Mouse (Mus musculus): ENCODE measurements around the gene Ahnak. TPM values are rescaled to one million over a fixed set of nuclear protein-coding genes. Genes with fewer than 3 reads are reported as not detected.
A peak's percentile ranks its signal among the peaks of the same experiment; 100 is the strongest.
"Not testable (repeated sequence)": the region's sequence is repeated elsewhere in the genome, so short reads cannot be mapped to it uniquely, and the experiment has no call there.

Ahnak gene
- total RNA-seq, 1 experiment from 2014 or later, result 157 TPM

DNA sequence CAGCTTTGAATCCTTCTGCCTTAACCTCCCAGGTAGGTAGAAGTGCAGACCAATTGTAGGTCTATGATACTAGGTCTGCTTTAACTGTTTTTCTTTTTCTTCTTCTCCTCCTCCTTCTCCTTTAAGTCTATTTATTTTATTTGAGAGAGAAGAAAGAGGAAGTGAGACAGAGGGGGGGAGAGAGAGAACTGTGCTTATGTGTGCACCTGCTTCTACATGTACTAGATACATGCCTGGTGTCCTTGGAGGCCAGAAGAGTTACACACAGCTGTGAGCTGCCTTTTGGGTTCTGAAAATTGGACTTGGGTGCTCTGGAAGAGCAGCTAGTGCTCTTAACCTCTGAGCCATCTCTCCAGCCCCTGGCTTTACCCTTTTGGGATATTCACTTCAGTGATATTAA lies 52.0 kb downstream of the Ahnak start:
- no peak for DNase-seq

DNA sequence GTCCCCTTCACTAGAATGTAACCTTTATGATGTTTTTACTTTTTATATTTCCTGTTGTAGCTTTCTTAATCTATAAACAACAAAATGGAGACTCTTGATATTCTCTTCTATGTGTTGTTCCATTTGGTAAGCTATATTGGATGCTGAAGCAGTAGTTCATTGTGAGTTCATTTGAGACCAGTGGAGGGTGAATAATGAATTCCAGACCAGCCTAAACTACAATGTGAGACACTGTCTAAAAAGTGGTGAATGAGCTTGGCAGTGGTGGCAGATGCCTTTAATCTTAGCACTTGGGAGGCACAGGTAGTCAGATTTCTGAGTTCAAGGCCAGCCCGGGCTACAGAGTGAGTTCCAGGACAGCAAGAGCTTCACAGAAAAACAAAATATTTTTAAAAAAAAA lies 54.0 kb downstream of the Ahnak start:
- no peak for DNase-seq

DNA sequence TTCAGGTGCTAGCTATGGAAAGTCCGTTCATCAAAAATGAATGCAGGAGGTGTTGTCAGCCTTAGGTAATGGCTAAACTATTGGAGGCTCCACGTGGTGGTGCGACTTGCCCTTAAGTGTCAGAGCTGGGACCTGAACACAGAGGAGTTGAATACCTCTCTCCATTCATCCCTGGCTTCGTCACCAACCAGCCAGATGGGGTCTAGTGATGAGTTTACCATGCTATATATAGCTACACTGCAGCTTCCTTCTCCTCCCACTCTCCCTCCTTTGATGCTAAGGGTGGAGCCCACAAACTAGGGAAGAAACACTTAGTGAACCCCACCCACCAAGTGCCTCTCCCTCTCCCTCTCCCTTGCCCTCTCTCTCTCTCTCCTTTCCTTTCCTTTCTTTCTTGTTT lies 55.2 kb downstream of the Ahnak start:
- DNase-seq, result no peak

DNA sequence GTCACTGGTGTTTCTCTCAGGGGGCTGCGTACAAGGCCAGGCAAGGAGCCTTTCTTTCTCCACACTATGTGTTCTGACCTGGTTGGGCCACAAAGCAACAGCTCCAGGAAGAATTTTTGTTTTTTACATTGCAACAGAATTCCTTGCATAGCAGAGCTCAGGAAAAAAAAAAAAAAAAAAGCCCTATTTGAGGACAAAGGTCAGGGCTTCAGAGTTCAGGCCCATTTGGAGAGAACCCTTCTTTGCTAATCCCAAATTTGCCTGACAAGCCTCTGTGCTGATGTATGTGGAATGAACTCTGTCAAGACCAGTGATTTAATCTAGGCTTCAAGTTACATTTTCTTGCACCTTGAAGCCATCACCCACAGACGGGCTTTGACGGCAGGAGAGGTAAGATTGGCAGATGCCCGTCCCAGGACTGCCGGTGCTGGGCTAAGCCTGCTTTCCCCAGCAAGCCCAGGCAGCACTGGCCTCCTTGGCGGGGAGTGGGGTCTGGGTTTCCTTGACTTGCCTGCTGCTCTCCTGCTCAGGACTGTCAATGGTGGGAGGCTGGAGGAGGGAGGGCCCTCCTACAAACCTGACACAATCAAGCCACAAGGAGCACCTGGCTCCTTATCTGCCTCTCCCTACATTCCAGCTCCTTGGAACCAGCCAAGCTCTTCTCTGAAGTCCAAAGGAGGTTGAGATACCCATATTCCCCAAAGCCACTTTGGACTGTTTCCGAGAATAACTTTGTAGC lies 58.3 kb downstream of the Ahnak start:
- DNase-seq, result no peak

DNA sequence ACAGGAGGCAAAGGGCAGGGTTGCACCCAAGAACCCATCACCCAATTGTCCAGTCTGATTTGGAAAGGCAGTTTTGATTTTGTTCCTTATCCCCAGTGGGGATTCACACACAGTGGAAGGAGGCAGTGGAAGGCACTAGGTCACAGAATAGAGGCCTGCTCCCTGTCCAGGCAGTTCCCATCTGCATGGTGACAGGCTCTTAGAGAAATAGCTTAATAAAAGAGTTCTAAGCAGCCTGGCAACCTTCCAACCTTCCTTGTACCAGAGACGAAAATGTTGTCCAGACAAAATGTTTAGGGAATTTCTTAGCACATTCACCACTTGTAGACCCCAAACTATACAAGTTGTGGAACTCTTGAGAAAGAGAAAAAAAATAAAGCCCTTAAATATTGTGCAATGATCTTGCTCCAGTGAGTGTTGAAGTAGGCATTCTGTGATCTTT lies 58.9 kb downstream of the Ahnak start:
- DNase-seq, result peak; percentile 34

DNA sequence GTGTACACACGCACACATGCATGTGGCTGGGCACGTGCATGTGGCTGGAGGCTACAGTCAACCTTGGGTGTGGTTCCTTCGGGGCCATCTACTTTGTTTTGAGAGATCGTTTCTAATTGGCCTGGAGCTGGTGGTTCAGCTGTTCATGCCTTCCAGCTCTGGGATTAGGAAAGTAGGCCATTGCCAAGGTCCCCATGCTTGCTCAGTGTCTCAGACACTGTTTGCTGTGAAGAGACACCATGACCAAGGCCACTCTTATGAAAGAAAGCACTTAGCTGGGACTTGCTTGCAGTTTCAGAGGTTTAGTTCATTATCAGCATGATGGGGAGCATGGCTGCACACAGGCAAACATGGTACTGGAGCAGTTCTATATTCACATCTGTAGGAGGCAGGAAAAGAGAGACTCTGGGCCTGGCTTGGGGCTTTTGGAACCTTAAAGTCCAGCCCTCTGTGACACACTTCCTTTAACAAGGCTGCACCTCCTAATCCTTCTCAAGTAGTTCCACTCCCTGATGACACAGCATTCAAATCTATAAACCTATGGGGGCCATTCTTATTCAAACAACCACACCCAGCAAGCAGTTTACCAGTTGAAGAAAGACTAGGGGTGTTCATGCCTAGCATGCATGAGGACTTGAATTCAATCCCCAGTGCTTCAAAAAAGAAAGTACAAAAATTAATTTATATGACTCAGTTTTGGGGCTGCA lies 60.0 kb downstream of the Ahnak start:
- DNase-seq, result peak; percentile 36

DNA sequence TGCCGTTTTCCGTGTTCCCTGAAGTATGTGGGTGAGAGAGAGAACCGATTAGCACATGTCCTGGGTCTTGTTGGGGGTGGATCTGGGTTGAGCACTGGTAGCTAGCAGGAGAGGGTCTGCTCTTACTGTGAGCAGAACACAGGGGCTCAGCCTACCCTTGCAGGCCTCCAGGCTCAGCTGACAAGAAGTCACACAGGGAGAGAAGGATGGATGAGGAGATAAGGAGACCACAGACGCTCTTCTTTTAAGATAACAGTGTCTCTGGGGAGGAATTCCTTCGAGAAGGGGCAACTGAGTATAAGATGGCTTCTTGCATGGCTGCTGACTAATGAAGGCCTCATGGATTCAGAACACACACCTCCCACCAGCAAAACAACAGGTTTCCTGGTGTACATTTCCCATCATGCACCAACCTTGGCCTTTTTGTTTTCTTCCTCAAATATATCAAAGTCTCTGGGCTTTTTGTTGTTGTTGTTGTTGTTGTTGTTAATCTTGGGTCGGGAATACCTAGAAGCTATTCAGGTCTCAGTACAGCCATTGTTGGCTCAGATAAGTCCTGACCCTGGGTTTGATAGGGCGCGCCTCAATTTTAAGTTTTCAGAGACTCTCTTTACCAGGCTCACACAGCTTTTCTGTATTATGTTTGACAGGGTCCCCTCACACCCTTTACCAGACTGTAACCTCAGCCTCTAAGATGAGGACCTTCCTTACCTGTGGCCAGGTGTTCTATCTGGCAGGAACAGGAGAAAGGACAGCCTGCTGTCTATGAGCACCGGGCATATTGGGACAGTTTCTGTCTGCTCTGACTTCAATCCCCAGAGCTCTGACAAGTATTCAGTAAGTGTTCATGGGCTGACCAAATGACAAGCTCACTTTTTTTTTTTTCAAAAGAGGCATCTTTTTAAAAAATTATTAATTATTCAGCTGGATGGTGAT lies 61.5 kb downstream of the Ahnak start:
- DNase-seq, result no peak

DNA sequence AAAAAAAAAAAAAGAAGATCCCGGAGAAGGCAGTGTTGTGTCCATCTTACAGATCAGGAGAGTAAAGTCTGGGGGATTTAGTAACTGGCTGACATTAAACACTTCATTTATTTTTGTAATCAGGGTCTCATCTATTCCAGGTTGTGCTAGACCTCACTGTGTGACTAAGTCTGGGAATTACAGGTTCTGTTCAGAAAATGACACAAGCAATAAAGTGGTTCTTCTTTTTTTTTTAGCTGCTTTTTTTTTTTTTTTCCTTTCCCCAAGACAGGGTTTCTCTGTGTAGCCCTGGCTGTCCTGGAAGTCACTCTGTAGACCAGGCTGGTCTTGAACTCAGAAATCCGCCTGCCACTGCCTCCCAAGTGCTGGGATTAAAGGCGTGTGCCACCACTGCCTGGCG lies 62.9 kb downstream of the Ahnak start:
- DNase-seq, result not testable (repeated sequence)

DNA sequence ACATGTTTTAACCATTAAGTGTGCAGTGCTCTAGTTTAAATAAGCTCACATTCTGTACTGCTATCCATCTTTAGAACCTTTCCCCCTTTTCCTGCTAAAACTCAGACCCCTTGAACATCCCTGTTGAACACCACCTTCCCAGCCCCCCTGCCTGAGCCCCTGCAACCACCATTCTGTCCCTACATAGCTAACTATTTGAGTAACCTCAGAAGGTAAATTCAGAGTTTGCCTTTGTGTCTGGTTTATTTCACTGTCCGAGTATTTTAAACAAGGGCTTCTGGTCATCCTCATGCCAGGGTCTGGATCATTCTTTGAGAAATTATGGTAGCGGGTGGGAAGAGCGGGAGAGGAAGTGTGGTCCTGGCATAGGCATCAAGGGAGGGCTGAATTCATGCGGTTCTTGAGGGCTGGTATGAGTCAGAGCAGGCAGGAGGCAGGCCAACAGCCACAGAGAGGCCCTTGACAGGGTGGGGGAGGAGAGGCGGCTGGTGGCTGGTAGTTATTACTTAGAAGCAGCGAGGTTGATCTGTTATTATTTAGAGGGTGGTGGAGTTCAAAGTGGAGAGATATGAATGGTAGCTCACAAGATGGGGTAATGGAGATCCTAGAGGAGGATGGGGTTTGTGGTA lies 63.8 kb downstream of the Ahnak start:
- DNase-seq, result peak; percentile 85

DNA sequence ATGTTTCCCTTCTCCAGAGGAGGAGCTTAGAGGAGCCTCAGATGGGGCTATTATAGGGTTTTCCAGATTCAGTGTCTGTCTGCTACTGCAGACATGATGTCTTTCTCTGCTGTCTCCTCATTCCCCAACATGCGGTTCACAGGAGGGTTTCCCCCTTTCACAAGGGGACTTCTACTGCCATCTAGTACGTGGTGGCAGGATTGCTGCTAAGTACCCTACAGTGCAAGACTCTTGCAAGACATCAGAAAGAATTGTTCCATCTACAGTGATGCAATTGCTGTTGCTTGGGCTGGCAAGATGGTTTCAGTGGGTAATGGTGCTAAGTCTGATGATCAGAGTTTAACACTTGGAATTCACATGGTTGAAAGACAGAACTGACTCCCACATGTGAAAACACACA lies 66.1 kb downstream of the Ahnak start:
- DNase-seq, result peak; percentile 54

DNA sequence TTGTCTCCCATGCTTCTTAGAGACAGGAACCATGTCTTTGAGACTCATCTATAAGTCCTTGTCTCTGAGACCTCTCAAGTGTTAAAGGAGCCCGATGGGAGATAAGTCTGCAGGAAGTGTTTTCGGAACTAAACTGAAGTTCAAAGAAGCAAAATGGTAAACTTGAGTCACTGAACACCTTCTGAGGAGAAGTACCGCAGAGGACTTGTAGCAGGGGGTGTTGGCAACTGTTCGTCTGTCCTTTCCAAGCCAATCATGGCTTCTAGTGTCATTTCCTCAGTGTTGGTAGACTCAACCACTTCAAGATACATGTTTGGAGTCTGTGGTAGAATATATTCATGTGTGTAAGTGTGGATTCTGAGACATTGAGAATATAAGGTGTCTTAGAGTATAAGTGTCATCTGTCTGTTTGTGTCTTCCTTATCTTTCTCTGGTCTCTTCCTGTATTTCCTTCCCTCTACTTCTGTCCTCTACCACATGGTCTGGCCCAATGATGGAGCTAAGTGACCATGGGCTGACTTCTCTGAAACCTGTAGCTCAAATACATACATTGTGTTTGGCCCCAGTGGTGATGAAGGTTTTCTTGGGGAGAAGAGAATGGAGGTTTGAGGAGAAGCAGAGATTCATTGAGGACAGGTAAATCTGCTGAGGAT lies 66.7 kb downstream of the Ahnak start:
- no peak for DNase-seq

DNA sequence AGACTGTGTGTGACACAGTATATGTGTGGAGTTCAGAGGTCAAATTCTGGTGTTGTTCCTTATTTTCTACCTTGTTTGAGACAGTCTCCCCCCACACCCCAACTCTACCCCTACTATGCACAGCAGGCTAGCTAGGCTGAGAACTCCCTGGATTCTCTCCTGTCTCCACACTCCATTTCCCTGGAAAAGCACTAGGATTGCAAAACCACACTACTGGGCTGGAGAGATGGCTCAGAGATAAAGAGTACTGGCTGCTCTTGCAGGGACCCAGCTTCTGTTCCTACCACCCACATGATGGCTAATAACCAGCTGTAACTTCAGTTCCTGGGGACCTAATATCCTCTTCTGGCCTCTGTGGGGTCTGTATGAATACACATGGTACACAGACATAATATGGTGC lies 68.6 kb downstream of the Ahnak start:
- no peak for DNase-seq

DNA sequence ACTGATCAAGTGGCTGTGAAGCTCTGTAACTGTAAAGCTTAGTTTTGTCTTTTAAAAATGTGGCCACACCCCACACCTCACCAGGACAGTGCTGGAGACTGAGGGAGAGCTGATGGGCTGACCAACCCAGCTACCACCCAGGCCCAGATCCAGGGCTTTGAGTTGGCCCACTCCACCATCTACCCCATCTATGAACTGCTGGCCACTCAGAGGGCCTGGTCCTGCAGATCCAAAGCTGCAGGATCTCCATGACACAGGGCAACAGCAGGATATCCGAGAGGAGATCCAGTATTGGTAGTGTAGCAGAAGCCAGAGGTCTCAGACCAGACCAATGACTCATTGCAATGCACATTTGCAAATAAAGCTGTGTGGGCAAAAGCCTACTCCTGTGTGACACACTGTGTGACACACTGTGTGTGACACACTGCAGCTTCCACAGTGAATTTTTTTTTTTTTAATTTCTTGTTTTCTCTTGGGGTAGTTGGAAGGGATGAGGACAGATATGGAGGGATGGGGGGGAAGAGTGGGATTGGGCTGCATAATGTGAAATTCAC lies 69.3 kb downstream of the Ahnak start:
- DNase-seq, result no peak

DNA sequence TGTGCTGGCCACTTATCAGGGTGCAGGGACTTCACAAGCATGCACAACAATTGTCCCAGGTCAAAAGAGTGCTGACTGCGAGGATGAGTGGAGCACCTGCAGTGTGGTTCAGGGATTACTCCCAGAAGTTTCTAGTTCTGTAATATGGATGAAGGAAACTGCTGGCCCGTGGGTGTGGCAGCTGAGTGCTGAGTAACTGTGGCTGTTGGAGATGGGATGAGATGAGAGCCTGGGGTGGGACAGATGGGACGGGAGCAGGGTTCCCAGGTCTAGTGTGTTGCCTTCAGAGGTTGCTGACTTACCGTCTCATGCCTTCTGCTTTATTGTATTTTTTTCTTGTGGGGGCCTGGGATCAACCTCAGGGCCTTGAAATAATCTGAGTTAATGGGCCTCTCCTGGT lies 69.9 kb downstream of the Ahnak start:
- no peak for DNase-seq

DNA sequence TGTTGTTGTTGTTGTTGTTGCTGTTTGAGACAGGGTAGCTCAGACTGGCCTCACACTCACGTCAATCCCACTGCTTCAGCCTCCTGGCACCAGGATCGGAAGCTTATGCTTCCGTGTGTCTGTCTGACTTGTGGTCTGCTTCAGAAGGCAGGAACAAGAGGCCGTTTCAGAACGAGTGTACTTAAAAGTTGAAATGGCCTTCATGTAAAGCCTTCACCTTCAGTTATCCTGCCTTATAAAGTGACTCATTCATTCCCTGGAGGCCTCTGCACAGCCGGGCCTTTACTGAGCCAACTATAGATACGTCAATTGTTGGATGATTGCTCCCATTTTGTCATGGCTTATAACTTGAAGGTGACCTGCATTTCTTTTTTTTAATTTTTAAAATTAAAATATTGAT lies 70.3 kb downstream of the Ahnak start:
- no peak for DNase-seq

DNA sequence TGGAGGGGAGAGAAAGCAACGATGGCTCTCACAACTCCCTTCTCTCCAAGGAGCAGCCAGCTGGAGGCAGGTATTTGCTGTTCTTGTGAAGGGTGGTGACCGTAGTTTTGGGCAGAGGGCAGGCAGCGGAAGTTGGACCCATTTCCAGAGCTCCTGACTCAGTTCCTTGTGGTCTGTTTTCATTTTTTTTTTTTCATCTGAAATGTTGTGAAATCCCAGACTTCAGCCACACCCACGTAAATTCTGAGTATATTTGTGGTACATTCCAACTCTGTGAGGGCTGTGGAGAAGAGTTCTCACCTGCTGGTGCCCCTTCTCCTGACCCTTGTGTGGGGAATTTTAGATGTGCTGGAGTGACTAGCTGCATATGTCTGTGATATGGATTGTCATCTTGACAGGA lies 71.0 kb downstream of the Ahnak start:
- no peak for DNase-seq

DNA sequence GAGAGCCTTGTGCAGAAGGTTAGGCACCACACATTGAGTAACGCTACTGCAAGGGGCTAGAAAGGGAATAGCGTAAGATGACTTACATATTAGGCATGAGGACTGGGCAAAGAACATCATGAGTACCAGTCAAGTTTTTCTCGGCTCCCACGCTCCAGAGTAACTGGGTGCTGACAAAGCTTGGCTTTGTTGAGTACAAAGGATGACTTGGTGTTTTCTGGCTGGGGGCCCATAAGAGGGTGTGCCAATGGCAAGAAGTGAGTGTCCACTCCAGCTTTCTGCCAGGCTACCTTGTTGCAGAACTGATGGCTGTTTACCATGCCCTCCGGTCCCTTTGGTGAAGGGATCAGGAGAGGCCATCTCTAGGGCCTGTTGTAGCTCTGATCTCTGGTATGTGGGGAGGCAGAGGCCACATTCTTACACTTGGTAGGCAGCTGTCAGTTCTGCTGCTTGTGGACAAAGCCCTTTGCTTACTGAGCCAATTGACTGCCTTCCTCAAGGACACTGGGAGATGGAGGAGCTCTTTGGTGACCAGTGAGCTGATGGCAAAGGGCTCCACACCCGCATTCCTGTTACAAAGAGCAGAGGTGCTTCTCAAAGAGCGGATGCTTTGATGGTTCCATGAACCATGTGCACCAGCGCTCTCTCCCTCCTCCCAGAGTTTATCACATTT lies 72.3 kb downstream of the Ahnak start:
- DNase-seq, result peak; percentile 85

DNA sequence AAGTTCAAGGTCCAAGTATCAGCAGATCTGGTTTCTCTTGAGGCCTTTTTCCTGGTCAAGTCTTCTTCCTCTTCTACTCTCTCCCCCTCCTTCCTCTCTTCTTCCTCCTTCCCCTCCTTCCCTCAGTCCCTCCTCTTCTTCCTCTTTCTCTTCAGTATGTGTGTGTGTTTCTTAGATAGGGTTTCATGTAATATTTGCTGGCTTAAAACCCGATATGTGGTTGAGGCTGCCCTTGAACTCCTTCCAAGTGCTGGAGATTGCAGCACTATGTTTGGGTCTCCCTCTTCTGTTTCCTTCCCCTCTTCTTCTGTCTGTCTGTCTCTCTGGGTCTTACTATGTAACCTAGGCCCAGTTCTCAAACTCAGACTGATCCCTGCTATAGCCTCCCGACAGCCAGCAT lies 73.7 kb downstream of the Ahnak start:
- no peak for DNase-seq

DNA sequence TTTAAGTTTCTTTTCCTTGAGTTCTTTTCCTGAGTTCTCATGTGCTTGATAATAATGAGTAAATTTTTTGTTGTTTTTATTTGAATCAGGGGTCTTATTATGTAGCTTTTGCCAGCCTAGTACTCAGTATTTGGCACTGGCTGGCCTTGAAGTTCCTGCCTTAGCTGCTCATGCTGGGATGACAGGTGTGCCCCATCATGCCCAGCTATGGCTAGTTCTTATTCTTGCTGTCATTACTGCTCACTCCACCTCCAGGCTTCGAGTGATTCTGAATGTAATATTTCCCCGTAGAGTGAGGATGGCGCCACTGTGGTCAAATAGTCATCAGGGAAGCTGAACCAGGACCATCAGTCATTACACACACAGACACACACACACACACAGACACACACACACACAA lies 74.7 kb downstream of the Ahnak start:
- DNase-seq, result no peak

DNA sequence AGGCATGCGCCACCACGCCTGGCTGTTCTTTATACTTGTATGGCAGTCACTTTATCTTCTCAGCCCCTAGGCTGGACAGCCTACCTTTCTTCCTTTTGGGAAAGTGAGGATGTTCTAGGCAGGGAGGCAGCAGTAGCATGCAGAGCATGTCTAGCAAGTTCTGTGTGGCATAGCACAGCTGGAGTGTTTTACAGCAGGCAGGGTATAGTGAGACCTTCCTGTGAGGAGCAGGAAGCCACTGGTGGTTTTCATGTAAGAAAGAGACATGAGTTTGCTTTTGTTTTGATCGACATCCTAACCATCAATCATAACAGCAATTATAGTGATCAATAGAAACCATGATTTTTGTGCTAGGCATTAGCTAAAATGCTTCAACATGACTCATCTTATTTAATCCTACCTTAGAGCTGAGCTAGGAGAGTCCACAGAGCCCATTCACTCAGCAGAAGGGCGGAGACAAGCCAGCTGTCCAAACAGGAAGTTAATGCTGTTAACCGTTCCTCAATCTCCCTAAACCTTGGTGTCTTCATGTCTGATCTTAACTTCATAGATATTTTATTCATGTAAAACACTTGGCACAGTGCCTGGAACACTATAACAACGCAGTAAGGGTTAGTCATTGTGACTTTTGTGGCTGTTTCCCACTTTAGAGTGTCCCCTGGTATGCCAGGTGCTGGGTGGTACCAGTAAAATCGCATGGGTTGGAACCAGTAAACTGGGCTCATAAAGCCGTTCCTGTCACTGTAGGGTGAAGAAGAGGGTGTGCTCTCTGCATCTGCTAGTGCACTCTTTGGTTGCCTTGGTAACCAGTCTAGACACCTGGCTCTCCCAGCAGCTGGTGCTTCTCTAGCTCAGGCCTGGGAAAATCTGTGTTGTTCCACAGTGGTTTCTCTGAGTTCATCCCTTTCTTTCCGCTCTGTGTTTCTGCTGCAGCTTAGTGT lies 76.8 kb downstream of the Ahnak start:
- no peak for DNase-seq

Data from adrenal gland, postnatal 14 days (tissue).